Mouse (Mus musculus) E14TG2a.4 (cell line): Measurements from ENCODE around the gene Adamtsl5.
A peak's percentile ranks its signal among the peaks of the same experiment; 100 is the strongest.

Source experiments
- H3K27me3 ChIP-seq: 2 replicates; pipeline ENCODE4 v1.6.1; 2014; ENCODE audit warnings: low read length, control low read depth; ENCODE audit not compliant: insufficient read depth
- H3K36me3 ChIP-seq: 2 replicates; pipeline ENCODE4 v1.6.1; 2014; ENCODE audit warnings: low read length, control low read depth; ENCODE audit not compliant: insufficient read depth
- H3K4me1 ChIP-seq: replicated peaks from 2 replicates; pipeline ENCODE4 v1.6.1; 2014; ENCODE audit warnings: low read depth, low read length, control low read depth
- H3K4me3 ChIP-seq: replicated peaks from 2 replicates; pipeline ENCODE4 v1.5.1; 2014; ENCODE audit warnings: mild to moderate bottlenecking, low read length
- H3K9me3 ChIP-seq: 2 replicates; pipeline ENCODE4 v1.6.1; 2014; ENCODE audit warnings: low read length, control low read depth
- CTCF ChIP-seq: conservative IDR thresholded peaks from 2 replicates; pipeline ENCODE4 v1.5.1; 2014; ENCODE audit warnings: low read length
- NANOG ChIP-seq: IDR thresholded peaks from 2 replicates; pipeline ENCODE4 v1.6.1; 2014; ENCODE audit warnings: borderline replicate concordance, low read length, mixed read lengths
- POU5F1 ChIP-seq: IDR thresholded peaks from 2 replicates; pipeline ENCODE4 v1.6.1; 2014; ENCODE audit warnings: low read length, borderline replicate concordance

Gene Adamtsl5

GRCm38 (mm10) chr10:80298571-80299281 lies 49.5 kb downstream of the Adamtsl5 start:
- peaks cover 57% of the 10 kb centered on the region for H3K27me3 ChIP-seq
- H3K9me3 ChIP-seq: no peaks in the 10 kb centered on the region
- TF ChIP-seq POU5F1 (no peak), CTCF (no peak), NANOG (no peak)
- H3K4me3 ChIP-seq: peak overlapping the region; percentile 70
- H3K36me3 ChIP-seq: peaks cover 14% of the 10 kb centered on the region
- peaks cover 75% of the 10 kb centered on the region for H3K4me1 ChIP-seq

- Histone ChIP-seq H3K36me3 (peaks cover 25% of the 10 kb centered on the region), H3K4me1 (peaks cover 78% of the 10 kb centered on the region), H3K27me3 (peaks cover 55% of the 10 kb centered on the region), H3K4me3 (peak overlapping the region; percentile 69; the same call in 1 of the 2 replicates), H3K9me3 (no peaks in the 10 kb centered on the region)
- TF ChIP-seq CTCF (no peak), POU5F1 (no peak), NANOG (no peak)
Observed at GRCm38 (mm10) chr10:80297526-80298133, 50.6 kb downstream of the Adamtsl5 start.

GRCm38 (mm10) chr10:80296824-80297223 lies 51.4 kb downstream of the Adamtsl5 start:
- Histone ChIP-seq H3K4me1 (peaks cover 72% of the 10 kb centered on the region), H3K9me3 (no peaks in the 10 kb centered on the region), H3K27me3 (peaks cover 50% of the 10 kb centered on the region), H3K36me3 (peaks cover 26% of the 10 kb centered on the region), H3K4me3 (peak overlapping the region; percentile 69)
- TF ChIP-seq CTCF (no peak), POU5F1 (no peak), NANOG (no peak)

GRCm38 (mm10) chr10:80295618-80296425 lies 52.4 kb downstream of the Adamtsl5 start, which contains the start of gene Apc2:
Apc2 (plus strand) TSS chr10:80295977.
- Histone ChIP-seq H3K36me3 (peaks cover 26% of the 10 kb centered on the region), H3K9me3 (no peaks in the 10 kb centered on the region), H3K27me3 (peaks cover 40% of the 10 kb centered on the region), H3K4me1 (peaks cover 76% of the 10 kb centered on the region), H3K4me3 (peak within 1 kb of the TSS; percentile 99)
- TF ChIP-seq CTCF (no peak; the same call in 1 of the 2 replicates), POU5F1 (no peak), NANOG (no peak)

GRCm38 (mm10) chr10:80294788-80295303 lies 53.4 kb downstream of the Adamtsl5 start:
- TF ChIP-seq NANOG (no peak), CTCF (no peak), POU5F1 (no peak)
- H3K4me1 ChIP-seq: peaks cover 75% of the 10 kb centered on the region
- H3K9me3 ChIP-seq: no peaks in the 10 kb centered on the region
- H3K27me3 ChIP-seq: peaks cover 31% of the 10 kb centered on the region
- H3K4me3 ChIP-seq: peak overlapping the region; percentile 99
- H3K36me3 ChIP-seq: peaks cover 26% of the 10 kb centered on the region

GRCm38 (mm10) chr10:80294311-80294710 lies 53.9 kb downstream of the Adamtsl5 start:
- H3K36me3 ChIP-seq: peaks cover 26% of the 10 kb centered on the region
- H3K4me3 ChIP-seq: peak overlapping the region; percentile 99
- H3K27me3 ChIP-seq: peaks cover 25% of the 10 kb centered on the region
- H3K4me1 ChIP-seq: peaks cover 70% of the 10 kb centered on the region
- no peaks in the 10 kb centered on the region for H3K9me3 ChIP-seq
- TF ChIP-seq NANOG (no peak), POU5F1 (no peak), CTCF (no peak)

- TF ChIP-seq POU5F1 (no peak), CTCF (no peak), NANOG (no peak)
- H3K36me3 ChIP-seq: peaks cover 36% of the 10 kb centered on the region
- peaks cover 15% of the 10 kb centered on the region for H3K27me3 ChIP-seq
Observed at GRCm38 (mm10) chr10:80293325-80293724, 54.9 kb downstream of the Adamtsl5 start.

More at GRCm38 (mm10) chr10:80293325-80293724, 54.9 kb downstream of the Adamtsl5 start:
- H3K4me3 ChIP-seq: peak overlapping the region; percentile 99
- H3K4me1 ChIP-seq: peaks cover 72% of the 10 kb centered on the region
- no peaks in the 10 kb centered on the region for H3K9me3 ChIP-seq
